Mouse (Mus musculus) liver, embryonic 14.5 days (tissue): ENCODE measurements around the gene Taf5l. TPM values are rescaled to one million over a fixed set of nuclear protein-coding genes. Genes with fewer than 3 reads are reported as not detected.
"Not testable (repeated sequence)": the region's sequence is repeated elsewhere in the genome, so short reads cannot be mapped to it uniquely, and the experiment has no call there.

Experiments used
- ATAC-seq: fragments of 200-750 bp; cut with Nextera tagmentation; 2 replicates; pipeline ENCODE4 v1.8.0; 2017; ENCODE audit warnings: moderate number of reproducible peaks, mild to moderate bottlenecking, moderate library complexity; ENCODE audit not compliant: insufficient read depth
- DNase-seq, 3 experiments: peaks; one replicate each; pipeline ENCODE4 v3.0.0-alpha.2; 2012 to 2013; ENCODE audit warnings: low read depth in 3 of 3, low spot score in 3 of 3
- H3K27ac ChIP-seq: fragments of 300-500 bp; sonication (generic); 2 replicates; pipeline ENCODE4 v1.5.1; 2014; ENCODE audit warnings: moderate library complexity, mild to moderate bottlenecking, control low read depth, inconsistent platforms
- H3K27me3 ChIP-seq: fragments of 300-500 bp; sonication (generic); 2 replicates; pipeline ENCODE4 v1.6.1; 2014; ENCODE audit warnings: mild to moderate bottlenecking, low read length, moderate library complexity; ENCODE audit not compliant: control insufficient read depth, insufficient read depth
- H3K36me3 ChIP-seq: fragments of 300-500 bp; sonication (generic); replicated peaks from 2 replicates; pipeline ENCODE4 v1.6.1; 2014; ENCODE audit warnings: low read depth; ENCODE audit not compliant: control insufficient read depth, insufficient read depth
- H3K4me1 ChIP-seq, 2 experiments: fragments of 200-500 bp in 1 of 2; fragments of 300-500 bp in 1 of 2; sonication (generic) in 1 of 2; replicated peaks; 2 replicates each; pipeline ENCODE4 v1.6.1; 2012 to 2014; ENCODE audit warnings: antibody characterized with exemption in 1 of 2, inconsistent platforms in 1 of 2, low read length in 1 of 2; ENCODE audit not compliant: control insufficient read depth in 2 of 2, insufficient read depth in 2 of 2
- H3K4me2 ChIP-seq: fragments of 300-500 bp; sonication (generic); 2 replicates; pipeline ENCODE4 v1.6.1; 2014; ENCODE audit warnings: low read depth, mild to moderate bottlenecking, control low read depth, moderate library complexity
- H3K4me3 ChIP-seq, 2 experiments: fragments of 200-500 bp in 1 of 2; fragments of 300-500 bp in 1 of 2; sonication (generic) in 1 of 2; 2 replicates each; pipeline ENCODE4 v1.5.1; 2012 to 2014; ENCODE audit warnings: low read depth in 2 of 2, low read length in 2 of 2, mild to moderate bottlenecking in 2 of 2, control low read depth in 1 of 2, inconsistent platforms in 1 of 2, moderate library complexity in 1 of 2; ENCODE audit not compliant: insufficient read depth in 1 of 2
- H3K9ac ChIP-seq: fragments of 300-500 bp; sonication (generic); replicated peaks from 2 replicates; pipeline ENCODE4 v1.6.1; 2014; ENCODE audit warnings: mild to moderate bottlenecking, control low read depth, moderate library complexity
- H3K9me3 ChIP-seq: fragments of 300-500 bp; sonication (generic); 2 replicates; pipeline ENCODE4 v1.6.1; 2016; ENCODE audit warnings: low read length, mixed read lengths; ENCODE audit not compliant: control insufficient read depth
- CTCF ChIP-seq: IDR thresholded peaks from 2 replicates; pipeline ENCODE4 v1.5.1; 2016; ENCODE audit warnings: antibody characterized with exemption, low read depth, control low read depth
- EP300 ChIP-seq: IDR thresholded peaks from 2 replicates; pipeline ENCODE4 v1.6.1; 2016; ENCODE audit warnings: antibody characterized with exemption, low read depth
- WGBS: fragments of 180-500 bp; shearing (Covaris S2); extraction: QIAGEN DNeasy Blood & Tissue Kit; methylation state at CpG from one replicate; pipeline ENCODE4 v1.1.7; 2014; ENCODE audit not compliant: insufficient replicate concordance; 5-methylcytosine and 5-hydroxymethylcytosine counted together
- polyA plus RNA-seq, 2 experiments: library from polyadenylated mRNA; depleted of rRNA in 1 of 2; stranded (reverse) in 1 of 2; unstranded in 1 of 2; fragments of >200 nt; fragmentation: Nextera tagmentation in 1 of 2; extraction: Ambion mirVana in 1 of 2; gene quantifications; 2 replicates each; pipeline versions ENCODE4 v1.2.1 to v1.2.3; 2012 to 2014

Taf5l gene
- polyA plus RNA-seq, 2 experiments: 21.2 to 28.7 TPM

DNA sequence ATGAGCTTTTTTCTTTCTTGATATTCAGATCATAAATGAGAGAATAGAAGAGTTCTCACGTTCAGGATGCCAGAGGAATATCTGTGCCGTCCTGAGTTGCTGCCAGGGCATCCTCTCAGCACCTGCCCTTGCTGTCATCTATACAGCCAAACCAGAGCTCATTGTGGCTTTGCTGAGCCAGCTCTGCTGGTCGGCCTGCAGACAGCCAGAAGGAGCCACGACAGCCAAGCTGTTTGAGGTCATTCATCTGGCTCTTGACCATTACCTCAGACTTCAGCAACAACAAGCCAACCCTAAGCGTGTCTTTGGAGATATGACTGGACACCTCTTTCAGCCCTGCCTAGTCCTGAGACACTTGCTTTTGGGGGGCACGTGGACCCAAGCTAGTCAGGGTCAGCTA, 6.6 kb upstream of the Taf5l start:
- Histone ChIP-seq H3K27ac (no peak overlapping the region), H3K27me3 (no peaks in the 10 kb centered on the region), H3K9ac (no peak overlapping the region), H3K36me3 (peaks cover 59% of the 10 kb centered on the region), H3K4me1 (no peaks in the 10 kb centered on the region), H3K4me3 (no peak overlapping the region), H3K4me2 (no peak overlapping the region), H3K9me3 (no peaks in the 10 kb centered on the region)
- ATAC-seq (no peak), DNase-seq (no peak)
- TF ChIP-seq EP300 (no peak), CTCF (no peak)
- 76% methylated on average over 6 of the region's 6 CpGs for WGBS

DNA sequence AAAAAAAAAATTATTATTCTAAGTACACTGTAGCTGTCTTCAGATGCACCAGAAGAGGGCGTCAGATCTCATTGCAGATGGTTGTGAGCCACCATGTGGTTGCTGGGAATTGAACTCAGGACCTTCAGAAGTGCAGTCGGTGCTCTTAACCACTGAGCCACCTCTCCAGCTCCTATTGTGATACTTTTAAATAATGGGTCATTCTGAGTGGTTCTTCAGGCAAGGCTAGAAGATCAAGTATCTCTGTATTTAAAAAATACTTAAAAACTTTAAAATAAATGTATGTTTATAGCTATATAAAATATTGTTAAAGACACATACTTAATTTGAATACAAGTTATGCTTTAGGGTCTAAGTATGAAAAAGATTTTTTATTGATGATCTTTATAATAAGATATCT, 5.1 kb upstream of the Taf5l start:
- not testable (repeated sequence) for H3K4me1 ChIP-seq, H3K27me3 ChIP-seq, H3K27ac ChIP-seq, H3K9me3 ChIP-seq, ATAC-seq, H3K4me2 ChIP-seq, DNase-seq, H3K4me3 ChIP-seq, H3K9ac ChIP-seq
- TF ChIP-seq CTCF: 0 out of 2 replicates have a peak, but pooled peaks have one; percentile 9
- WGBS: 55% methylated on average over 2 of the region's 2 CpGs
- peaks cover 59% of the 10 kb centered on the region for H3K36me3 ChIP-seq

DNA sequence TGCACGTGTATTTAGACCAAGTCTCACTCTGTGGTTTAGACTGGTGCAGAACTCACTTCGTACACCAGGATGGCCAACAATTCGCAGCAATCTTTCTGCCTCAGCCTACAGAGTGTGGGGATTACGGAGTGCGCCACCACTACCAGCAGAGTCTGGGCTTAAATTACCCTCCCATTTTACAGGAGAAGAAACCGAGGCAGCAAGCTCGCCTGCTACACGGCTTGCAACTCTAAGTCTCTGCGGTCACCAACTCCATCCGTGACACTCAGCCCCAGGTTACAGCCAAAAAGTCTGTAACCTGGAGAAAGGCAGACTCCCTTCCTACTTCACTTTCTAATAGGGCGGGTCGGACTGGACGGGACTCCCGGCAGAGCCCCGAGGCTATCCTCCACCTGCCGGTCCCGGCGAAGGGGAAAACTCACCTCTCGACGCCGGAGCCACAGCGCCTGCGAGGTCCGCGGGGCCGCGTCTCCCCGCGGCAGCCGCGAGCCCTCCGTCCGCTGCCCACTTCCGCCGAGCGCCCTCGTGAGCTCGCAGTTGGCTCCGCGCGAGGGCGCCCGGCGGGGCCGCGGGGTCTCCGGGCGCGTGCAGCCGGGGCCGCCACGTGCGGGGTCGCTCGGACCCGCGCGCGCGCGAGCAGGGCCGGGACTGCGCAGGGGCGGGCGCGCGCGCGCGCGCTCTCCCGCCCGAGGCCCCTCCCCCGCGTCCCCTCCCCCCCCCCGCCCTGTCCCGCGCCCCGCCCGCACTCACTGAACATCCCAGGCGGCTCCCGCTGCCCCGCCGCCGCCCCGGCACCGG, 559 bp downstream of the Taf5l start:
- WGBS: under 1% methylated on average over 67 of the region's 87 CpGs
- ATAC-seq (peak; percentile 88), DNase-seq (peak; percentile 20 to 40 (median 39))
- TF ChIP-seq EP300 (no peak), CTCF (peak; percentile 41)
- Histone ChIP-seq H3K27ac (peak overlapping the region; percentile 80), H3K4me3 (peak overlapping the region; percentile 93 to 99), H3K36me3 (peaks cover 14% of the 10 kb centered on the region), H3K27me3 (no peaks in the 10 kb centered on the region), H3K9ac (peak overlapping the region; percentile 92), H3K4me1 (peaks cover 42% of the 10 kb centered on the region in 2 experiments), H3K9me3 (no peaks in the 10 kb centered on the region), H3K4me2 (peak overlapping the region; percentile 97)

DNA sequence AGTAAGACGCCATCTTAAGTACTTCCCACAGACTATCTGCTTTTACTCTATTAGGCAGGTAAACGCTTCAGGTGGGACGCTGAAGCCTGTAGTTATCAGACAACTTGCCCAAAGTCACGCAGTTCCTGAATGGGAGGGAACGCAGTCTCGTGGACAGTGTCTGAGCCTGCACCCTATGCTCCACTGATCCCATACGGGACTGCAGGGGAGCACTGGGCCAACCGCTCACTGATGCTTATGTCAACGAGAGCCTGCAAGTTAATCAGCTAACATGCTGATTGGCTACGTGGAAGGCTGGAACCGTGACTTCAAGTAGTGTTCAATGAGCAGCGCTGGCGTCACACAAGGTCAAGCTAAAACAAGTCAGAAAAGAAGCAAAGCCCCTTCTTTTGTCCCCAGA, 1.4 kb downstream of the Taf5l start:
- peak; percentile 63 for ATAC-seq
- WGBS: 6% methylated on average over 13 of the region's 13 CpGs
- no peaks in the 10 kb centered on the region for H3K9me3 ChIP-seq
- H3K4me2 ChIP-seq: peak overlapping the region; percentile 97
- 0 out of 2 replicates have a peak, but pooled peaks have one; percentile 26 for TF ChIP-seq CTCF
- TF ChIP-seq EP300: no peak
- H3K36me3 ChIP-seq: peaks cover 8% of the 10 kb centered on the region
- H3K27ac ChIP-seq: peak overlapping the region; percentile 80
- no peaks in the 10 kb centered on the region for H3K27me3 ChIP-seq
- H3K9ac ChIP-seq: peak overlapping the region; percentile 92
- peak overlapping the region; percentile 82 to 99 for H3K4me3 ChIP-seq
- peaks cover 48 to 49% of the 10 kb centered on the region in 2 experiments for H3K4me1 ChIP-seq
- peak; percentile 65 to 68 (median 66) for DNase-seq

DNA sequence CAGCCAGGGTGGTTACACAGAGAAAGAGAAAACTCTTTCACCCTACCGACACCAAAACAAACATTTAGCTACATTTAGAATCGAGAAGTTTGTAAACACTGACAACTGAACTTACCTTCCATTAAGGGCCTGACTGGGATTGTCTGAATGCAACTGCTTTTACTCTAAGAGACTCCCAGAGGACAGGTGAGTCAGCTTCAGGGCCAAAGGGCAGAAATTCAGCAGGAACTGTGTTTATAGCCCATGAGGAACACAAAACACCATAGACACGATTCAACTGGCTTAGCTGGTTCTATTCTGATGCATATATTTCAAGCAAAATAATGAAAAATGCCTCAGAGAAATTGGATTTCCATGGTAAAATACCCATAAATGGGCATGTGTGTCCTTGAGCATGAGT, 6.4 kb downstream of the Taf5l start:
- H3K4me3 ChIP-seq: no peak overlapping the region
- DNase-seq (no peak), ATAC-seq (no peak)
- no peak overlapping the region for H3K4me2 ChIP-seq
- TF ChIP-seq EP300 (no peak), CTCF (no peak)
- peaks cover 52 to 62% of the 10 kb centered on the region in 2 experiments for H3K4me1 ChIP-seq
- H3K9ac ChIP-seq: no peak overlapping the region
- H3K27ac ChIP-seq: no peak overlapping the region
- no peaks in the 10 kb centered on the region for H3K9me3 ChIP-seq
- no peaks in the 10 kb centered on the region; the same call in 1 of the 2 replicates for H3K36me3 ChIP-seq
- H3K27me3 ChIP-seq: no peaks in the 10 kb centered on the region
- 66% methylated on average over 3 of the region's 3 CpGs for WGBS

DNA sequence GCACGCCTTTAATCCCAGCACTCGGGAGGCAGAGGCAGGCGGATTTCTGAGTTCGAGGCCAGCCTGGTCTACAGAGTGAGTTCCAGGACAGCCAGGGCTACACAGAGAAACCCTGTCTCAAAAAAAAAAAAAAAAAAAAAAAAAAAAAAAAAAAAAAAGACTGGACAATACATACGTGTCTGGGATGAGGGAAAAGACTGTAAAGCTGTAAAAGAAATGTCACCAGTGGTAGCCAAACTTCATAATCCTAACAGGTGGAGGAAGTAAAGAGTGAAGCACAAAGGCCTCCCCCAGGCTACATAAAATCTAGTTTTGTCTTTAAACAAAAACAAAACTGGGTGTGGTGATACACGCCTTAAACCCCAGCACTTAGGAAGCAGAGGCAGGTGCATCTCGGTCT, 6.9 kb downstream of the Taf5l start:
- not testable (repeated sequence) for ATAC-seq, H3K27me3 ChIP-seq, H3K36me3 ChIP-seq, H3K9ac ChIP-seq, H3K4me3 ChIP-seq, DNase-seq, H3K27ac ChIP-seq, H3K4me2 ChIP-seq, H3K9me3 ChIP-seq
- H3K4me1 ChIP-seq: peaks cover 48 to 57% of the 10 kb centered on the region in 2 experiments
- 78% methylated on average over 7 of the region's 7 CpGs for WGBS
